Mouse (Mus musculus) kidney, embryonic 16.5 days (tissue): ENCODE measurements at regions not wholly inside any gene's neighbourhood (a gene's known extent, or its start where the extent isn't known, plus 50 kb on each side); places are given as distances from the start of the nearest gene placed in this dataset.
A peak's percentile ranks its signal among the peaks of the same experiment; 100 is the strongest.

Experiments used
- ATAC-seq: fragments of 200-750 bp; cut with Nextera tagmentation; 2 replicates; pipeline ENCODE4 v1.8.0; 2017; ENCODE audit warnings: moderate TSS enrichment; ENCODE audit not compliant: low FRiP score, low TSS enrichment
- H3K27ac ChIP-seq: fragments of 300-500 bp; sonication (generic); 2 replicates; pipeline ENCODE4 v1.5.1; 2014; ENCODE audit warnings: low read length
- H3K27me3 ChIP-seq: fragments of 300-500 bp; sonication (generic); 2 replicates; pipeline ENCODE4 v1.6.1; 2014; ENCODE audit warnings: low read length, control low read depth, mixed read lengths; ENCODE audit not compliant: insufficient read depth
- H3K36me3 ChIP-seq: fragments of 300-500 bp; sonication (generic); 2 replicates; pipeline ENCODE4 v1.6.1; 2014; ENCODE audit warnings: low read length, control low read depth, mixed read lengths; ENCODE audit not compliant: insufficient read depth
- H3K4me1 ChIP-seq: fragments of 300-500 bp; sonication (generic); 2 replicates; pipeline ENCODE4 v1.6.1; 2014; ENCODE audit warnings: low read length, control low read depth, mixed read lengths; ENCODE audit not compliant: insufficient read depth
- H3K4me2 ChIP-seq: fragments of 300-500 bp; sonication (generic); replicated peaks from 2 replicates; pipeline ENCODE4 v1.6.1; 2014; ENCODE audit warnings: low read depth, low read length
- H3K4me3 ChIP-seq: fragments of 300-500 bp; sonication (generic); 2 replicates; pipeline ENCODE4 v1.5.1; 2014; ENCODE audit warnings: mild to moderate bottlenecking, low read length
- H3K9ac ChIP-seq: fragments of 300-500 bp; sonication (generic); replicated peaks from 2 replicates; pipeline ENCODE4 v1.6.1; 2014; ENCODE audit warnings: low read length
- H3K9me3 ChIP-seq: fragments of 300-500 bp; sonication (generic); 2 replicates; pipeline ENCODE4 v1.6.1; 2016; ENCODE audit warnings: low read length, control low read depth
- WGBS: fragments of 180-500 bp; shearing (Covaris S2); extraction: QIAGEN DNeasy Blood & Tissue Kit; methylation state at CpG from one replicate; pipeline ENCODE4 v1.1.7; 2014; 5-methylcytosine and 5-hydroxymethylcytosine counted together

DNA sequence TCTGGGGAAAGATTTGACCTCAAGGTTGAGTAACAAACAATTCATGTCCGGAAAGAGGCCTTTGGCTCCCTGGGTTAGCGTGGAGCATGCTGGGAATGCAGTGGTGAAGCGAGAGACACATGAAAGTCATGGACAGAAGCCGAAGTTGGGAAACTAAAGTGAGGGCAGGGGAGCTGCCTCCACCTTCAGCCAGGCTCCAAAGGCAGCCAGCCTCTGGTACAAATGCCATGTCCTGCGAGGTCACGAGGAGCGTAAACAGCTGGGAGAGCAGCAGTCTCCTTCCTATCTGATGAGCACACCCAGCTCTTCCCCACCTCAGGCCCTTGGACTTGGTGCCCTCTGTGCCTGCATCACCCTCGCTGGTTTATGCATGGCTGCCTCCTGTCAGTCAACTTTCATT, 103.2 kb downstream of the Gm826 start:
- H3K9me3 ChIP-seq, result no peaks in the 10 kb centered on the region
- H3K9ac ChIP-seq, result no peak overlapping the region
- no peak overlapping the region for H3K27ac ChIP-seq
- no peak for ATAC-seq
- no peaks in the 10 kb centered on the region for H3K4me1 ChIP-seq
- H3K4me3 ChIP-seq, result no peak overlapping the region
- no peaks in the 10 kb centered on the region for H3K36me3 ChIP-seq
- H3K27me3 ChIP-seq, result no peaks in the 10 kb centered on the region
- WGBS, result 56% methylated on average over 8 of the region's 8 CpGs
- no peak overlapping the region for H3K4me2 ChIP-seq

DNA sequence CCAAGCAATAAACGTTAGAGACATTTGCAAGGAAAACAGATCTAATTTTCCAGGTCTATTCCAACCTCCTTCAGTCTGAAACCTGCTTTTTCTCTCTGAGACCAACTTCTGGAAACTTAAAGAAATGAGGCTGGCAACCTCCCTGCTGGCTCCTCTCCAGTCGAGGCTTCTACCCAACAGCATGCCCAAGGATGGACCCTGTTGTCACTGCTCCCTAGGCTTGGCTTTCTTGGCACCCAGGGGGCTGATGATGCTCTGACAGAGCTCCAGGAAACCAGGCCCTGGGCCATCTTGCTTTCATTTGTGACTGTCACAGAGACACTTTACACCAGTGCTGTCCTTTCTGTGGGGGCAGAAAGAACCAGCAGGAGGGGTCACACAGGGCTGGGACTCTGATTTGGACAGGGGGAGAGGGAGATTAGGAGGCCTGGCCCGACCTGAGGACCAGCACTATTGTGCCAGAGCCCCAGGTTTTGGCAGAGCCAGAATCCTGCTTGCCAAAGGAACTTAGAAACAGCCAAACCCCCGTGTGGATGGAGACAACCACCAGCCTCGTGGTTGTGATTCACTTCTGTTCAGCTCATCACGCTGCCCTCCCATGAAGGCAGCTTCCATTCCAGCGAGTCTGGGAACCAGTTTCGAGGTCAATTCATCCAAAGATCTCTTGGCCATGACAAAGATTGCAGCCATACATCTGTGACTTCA, 105.5 kb downstream of the Gm826 start:
- H3K9me3 ChIP-seq, result no peaks in the 10 kb centered on the region
- no peak overlapping the region for H3K27ac ChIP-seq
- no peak for ATAC-seq
- WGBS, result 75% methylated on average over 8 of the region's 8 CpGs
- no peaks in the 10 kb centered on the region for H3K36me3 ChIP-seq
- no peak overlapping the region for H3K4me2 ChIP-seq
- H3K27me3 ChIP-seq, result no peaks in the 10 kb centered on the region
- H3K9ac ChIP-seq, result no peak overlapping the region
- no peak overlapping the region for H3K4me3 ChIP-seq
- H3K4me1 ChIP-seq, result 0 out of 2 replicates have a peak, but pooled peaks cover 4% of the 10 kb centered on the region

DNA sequence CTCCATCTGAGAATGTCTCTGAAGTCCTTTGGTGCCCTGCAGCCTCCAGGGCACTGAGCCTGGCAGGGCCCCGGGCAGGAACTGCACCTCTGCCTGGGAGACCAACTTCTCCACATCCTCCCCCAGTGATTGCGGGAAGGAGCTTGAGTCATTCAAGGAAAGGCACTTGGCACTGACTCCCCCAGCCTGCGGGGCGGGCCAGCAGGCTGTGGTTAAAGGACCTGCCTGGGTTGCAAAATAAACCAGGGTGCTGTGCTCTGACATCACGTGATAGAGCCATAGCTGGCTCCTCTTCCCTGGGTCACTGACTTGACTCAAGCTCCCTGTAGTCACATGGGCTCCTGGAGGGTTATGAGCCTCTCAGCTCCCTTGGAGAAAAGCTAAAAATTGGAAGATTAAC, 108.5 kb downstream of the Gm826 start:
- H3K9ac ChIP-seq, result no peak overlapping the region
- ATAC-seq, result peak; percentile 42; the same call in 1 of the 2 replicates
- H3K27me3 ChIP-seq, result no peaks in the 10 kb centered on the region
- WGBS, result 39% methylated on average over 5 of the region's 5 CpGs
- H3K27ac ChIP-seq, result no peak overlapping the region
- H3K4me3 ChIP-seq, result no peak overlapping the region
- no peaks in the 10 kb centered on the region for H3K36me3 ChIP-seq
- H3K4me2 ChIP-seq, result no peak overlapping the region
- H3K9me3 ChIP-seq, result no peaks in the 10 kb centered on the region
- H3K4me1 ChIP-seq, result peaks cover 9% of the 10 kb centered on the region; the same call in 1 of the 2 replicates

DNA sequence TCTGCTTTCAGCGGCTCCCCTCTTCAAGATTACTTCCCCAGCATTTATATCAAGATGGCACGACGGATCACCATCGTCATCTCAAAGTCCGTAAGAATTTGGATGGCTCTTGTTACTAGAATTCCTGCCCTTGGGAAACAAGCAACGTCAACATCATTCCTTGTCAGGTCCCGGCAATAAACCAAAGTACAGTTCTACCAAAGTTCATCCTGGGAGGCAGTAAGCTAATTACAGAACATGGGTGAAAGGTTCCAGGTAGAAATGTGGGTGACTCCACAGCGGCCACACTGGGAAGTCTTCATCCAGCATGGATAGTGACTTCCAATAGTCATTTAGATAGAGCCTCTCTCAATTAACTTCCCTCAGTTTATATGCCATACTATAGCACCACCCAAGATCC, 110.6 kb downstream of the Gm826 start:
- Histone ChIP-seq H3K9me3 (no peaks in the 10 kb centered on the region), H3K27me3 (no peaks in the 10 kb centered on the region), H3K36me3 (no peaks in the 10 kb centered on the region), H3K4me1 (peaks cover 9% of the 10 kb centered on the region; the same call in 1 of the 2 replicates), H3K4me2 (no peak overlapping the region), H3K4me3 (no peak overlapping the region), H3K9ac (no peak overlapping the region), H3K27ac (no peak overlapping the region)
- no peak for ATAC-seq
- 89% methylated on average over 8 of the region's 8 CpGs for WGBS

DNA sequence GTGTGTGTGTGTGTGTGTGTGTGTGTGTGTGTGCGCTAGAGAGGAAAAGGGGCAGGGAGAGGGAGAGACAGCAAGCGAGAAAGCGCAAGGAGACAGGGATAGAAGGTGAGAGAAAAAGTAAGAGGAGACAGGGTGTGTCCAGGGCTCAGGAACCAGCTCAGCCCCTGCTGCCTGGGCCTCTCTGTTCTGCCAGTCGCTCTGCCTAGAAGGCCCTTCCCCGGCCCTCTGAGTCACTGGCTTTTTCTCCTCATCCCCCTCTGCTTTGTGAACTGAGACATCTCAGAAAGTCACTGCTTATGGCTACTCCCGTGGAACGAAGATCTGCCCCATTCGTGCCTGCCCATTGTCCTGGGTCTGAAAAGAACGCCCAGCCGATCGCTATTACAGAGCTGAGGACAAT, 112.2 kb downstream of the Gm826 start:
- Histone ChIP-seq H3K4me1 (peaks cover 9% of the 10 kb centered on the region; the same call in 1 of the 2 replicates), H3K9ac (no peak overlapping the region), H3K36me3 (no peaks in the 10 kb centered on the region), H3K4me3 (no peak overlapping the region), H3K27ac (no peak overlapping the region), H3K4me2 (no peak overlapping the region), H3K9me3 (no peaks in the 10 kb centered on the region), H3K27me3 (no peaks in the 10 kb centered on the region)
- no peak for ATAC-seq
- WGBS, result 72% methylated on average over 11 of the region's 11 CpGs

DNA sequence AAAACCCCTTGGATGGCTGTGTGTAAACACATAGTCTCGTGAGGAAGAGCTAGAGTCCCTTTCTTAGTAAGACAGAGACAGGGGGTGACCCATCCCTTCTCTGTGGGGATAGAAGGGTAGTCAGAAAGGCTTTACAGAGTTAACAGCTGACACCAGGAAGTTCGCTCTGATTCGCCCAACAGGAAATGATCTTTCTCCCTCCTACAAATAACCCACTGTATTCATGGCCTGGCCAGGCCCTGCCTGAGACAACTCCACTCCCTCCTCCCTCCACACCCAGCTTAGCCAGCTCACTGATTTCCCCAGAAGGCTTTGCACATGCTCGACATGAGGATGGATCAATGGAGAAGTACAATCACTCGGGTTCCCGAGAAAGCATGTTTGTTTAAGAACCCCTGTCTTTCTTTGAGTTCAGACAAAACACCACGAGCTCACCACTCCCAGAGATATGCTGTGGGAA, 113.4 kb downstream of the Gm826 start:
- Histone ChIP-seq H3K36me3 (no peaks in the 10 kb centered on the region), H3K4me1 (peaks cover 9% of the 10 kb centered on the region; the same call in 1 of the 2 replicates), H3K4me2 (no peak overlapping the region), H3K27me3 (no peaks in the 10 kb centered on the region), H3K9me3 (no peaks in the 10 kb centered on the region), H3K4me3 (no peak overlapping the region), H3K27ac (no peak overlapping the region), H3K9ac (no peak overlapping the region)
- WGBS, result 9% methylated on average over 7 of the region's 7 CpGs
- ATAC-seq, result peak; percentile 32; the same call in 1 of the 2 replicates

DNA sequence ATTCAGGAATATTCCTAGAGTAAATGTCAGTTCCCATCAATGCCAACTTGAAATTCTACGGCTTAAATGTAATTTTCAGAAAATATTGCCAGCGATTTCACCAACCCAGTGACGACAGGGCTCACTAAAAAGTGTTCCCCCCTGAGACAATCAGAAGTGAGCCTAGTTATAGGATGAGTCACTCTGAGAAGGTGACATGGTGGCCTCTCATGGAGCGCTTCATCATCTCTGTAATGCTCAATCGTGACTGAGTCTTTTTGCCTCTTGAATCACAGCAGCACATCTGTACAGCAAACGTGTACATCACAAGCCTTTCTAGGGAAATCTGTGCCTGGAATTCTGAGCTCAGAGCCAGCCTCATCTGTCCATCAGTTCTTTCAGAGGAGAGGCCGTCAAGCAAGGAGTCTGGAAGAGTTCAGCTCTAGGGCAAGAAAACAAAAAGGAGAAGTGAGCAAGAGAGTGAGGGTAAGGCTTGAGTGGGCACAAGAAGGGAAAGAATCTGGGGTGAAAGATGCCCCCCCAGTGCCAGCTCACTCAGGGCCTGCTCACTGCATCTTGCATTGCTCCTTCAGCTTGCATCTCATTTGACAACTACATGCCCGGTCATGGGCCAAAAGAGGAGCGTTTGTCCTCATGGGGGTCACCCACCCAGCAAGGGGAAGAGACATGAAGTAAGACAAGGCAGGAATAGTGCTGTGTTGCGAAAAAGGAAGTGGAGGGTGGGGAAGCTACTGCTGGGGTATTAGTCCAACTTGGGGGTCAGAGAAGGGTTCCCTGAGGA, 119.7 kb downstream of the Gm826 start:
- H3K9ac ChIP-seq, result no peak overlapping the region
- H3K27me3 ChIP-seq, result no peaks in the 10 kb centered on the region
- H3K27ac ChIP-seq, result no peak overlapping the region
- WGBS, result 68% methylated on average over 10 of the region's 10 CpGs
- H3K4me3 ChIP-seq, result no peak overlapping the region
- no peaks in the 10 kb centered on the region for H3K36me3 ChIP-seq
- H3K9me3 ChIP-seq, result no peaks in the 10 kb centered on the region
- no peaks in the 10 kb centered on the region for H3K4me1 ChIP-seq
- H3K4me2 ChIP-seq, result no peak overlapping the region
- no peak for ATAC-seq

DNA sequence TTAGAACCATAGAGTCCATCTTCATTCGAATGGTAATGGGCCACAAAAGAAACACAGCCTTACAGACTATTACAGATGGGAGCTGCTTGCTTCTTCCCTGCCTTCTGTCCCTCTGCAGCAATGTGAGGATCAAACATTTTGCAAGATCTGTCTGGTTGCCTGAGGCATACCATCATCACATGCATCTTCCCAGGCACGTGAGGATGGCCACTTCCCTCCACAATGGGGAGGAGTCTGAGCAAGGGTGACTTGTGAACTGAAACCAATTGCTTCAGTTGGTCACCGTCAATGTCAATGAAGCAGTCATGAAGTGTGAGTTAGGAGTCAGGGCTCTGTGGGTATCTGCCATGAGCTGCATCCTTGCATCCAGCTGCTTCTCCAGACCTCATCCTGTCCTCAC, 123.5 kb downstream of the Gm826 start:
- H3K27ac ChIP-seq, result no peak overlapping the region
- no peak overlapping the region for H3K4me2 ChIP-seq
- H3K36me3 ChIP-seq, result no peaks in the 10 kb centered on the region
- no peaks in the 10 kb centered on the region for H3K9me3 ChIP-seq
- ATAC-seq, result no peak
- H3K27me3 ChIP-seq, result no peaks in the 10 kb centered on the region
- no peak overlapping the region for H3K9ac ChIP-seq
- 65% methylated on average over 3 of the region's 3 CpGs for WGBS
- H3K4me3 ChIP-seq, result no peak overlapping the region
- no peaks in the 10 kb centered on the region for H3K4me1 ChIP-seq

DNA sequence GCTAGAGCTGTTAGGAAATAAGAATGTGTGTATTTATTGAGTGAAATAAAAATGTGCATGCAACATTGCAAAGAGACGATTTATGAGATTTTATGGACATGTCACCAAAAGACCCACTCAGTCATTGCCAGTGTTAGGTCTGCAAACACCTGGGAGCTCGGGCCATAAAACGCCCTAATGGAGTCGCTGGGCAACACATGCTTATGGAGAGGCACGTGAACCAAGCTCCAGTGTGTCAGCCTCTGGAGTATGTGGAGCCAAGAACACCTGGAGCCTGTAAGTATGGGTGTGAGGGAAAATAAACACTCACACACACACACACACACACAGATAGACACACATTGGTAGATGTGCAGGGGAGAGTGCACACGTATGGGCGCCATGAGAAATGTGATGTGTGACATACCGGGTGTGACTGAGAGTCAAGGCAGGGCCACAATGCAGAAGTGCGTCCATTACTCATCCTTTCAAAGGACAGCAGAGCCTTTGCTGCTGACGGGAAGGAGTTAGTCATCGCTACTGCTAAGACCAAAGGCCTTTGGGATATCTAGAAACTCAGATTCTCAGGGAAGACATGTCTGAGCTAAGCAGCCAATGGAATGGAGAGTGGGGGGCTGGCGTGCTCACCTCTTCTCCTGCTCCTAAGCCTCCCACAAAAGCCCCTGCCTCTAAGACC, 124.2 kb downstream of the Gm826 start:
- Histone ChIP-seq H3K4me1 (no peaks in the 10 kb centered on the region), H3K27ac (no peak overlapping the region), H3K4me2 (no peak overlapping the region), H3K27me3 (no peaks in the 10 kb centered on the region), H3K4me3 (no peak overlapping the region), H3K36me3 (no peaks in the 10 kb centered on the region), H3K9me3 (no peaks in the 10 kb centered on the region), H3K9ac (no peak overlapping the region)
- ATAC-seq, result no peak
- 79% methylated on average over 12 of the region's 12 CpGs for WGBS
